Mouse (Mus musculus): ENCODE data around the gene Pink1. TPM values are rescaled to one million over a fixed set of nuclear protein-coding genes. Genes with fewer than 3 reads are reported as not detected.

Gene Pink1
- total RNA-seq, 2 experiments from 2014 or later: 629 to 755 TPM

DNA sequence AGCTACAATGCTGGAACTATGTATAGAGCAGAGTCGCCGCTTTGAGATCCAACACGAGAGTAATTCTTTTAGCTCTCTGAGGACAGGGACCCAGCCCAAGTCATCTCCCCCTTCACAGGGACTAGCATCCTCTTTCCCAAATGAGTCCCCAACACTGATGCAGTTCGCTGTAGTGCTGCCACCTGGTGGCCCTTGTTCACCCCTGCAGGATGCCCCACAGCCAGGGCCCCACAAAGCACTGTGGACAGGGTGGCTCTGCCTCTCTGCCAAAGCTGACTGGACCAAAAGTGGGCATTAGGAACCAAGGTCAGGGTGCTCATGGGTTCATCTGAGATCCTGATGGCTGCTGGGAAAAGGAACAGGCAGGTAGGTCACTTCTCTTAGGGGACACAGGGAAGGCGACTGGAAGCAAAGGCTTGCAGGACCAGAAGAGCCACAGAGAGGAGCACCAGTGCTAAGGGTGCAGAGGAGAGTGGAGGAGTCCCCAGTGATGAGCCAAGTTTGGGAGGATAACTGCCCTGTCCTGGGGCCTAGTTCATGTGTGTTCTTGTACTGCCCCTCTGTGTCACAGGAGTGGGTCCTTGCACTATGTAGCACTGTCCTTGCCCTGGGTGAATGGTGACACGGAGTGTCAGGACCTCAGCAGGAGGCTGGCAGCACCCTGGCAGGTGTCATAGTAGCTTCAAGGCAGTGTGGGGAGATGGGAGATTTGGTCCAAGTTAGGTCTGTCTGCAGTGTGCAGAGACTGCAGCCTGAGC lies 7.4 kb downstream of the Pink1 start:
- intact Hi-C loops (cut with DNase I): loop anchor here (1.0 to 10.0 kb wide), 3 partner anchors 60 to 354 kb away; no protein-coding TSS in a partner anchor
- peak; percentile 65 to 70 for DNase-seq

DNA sequence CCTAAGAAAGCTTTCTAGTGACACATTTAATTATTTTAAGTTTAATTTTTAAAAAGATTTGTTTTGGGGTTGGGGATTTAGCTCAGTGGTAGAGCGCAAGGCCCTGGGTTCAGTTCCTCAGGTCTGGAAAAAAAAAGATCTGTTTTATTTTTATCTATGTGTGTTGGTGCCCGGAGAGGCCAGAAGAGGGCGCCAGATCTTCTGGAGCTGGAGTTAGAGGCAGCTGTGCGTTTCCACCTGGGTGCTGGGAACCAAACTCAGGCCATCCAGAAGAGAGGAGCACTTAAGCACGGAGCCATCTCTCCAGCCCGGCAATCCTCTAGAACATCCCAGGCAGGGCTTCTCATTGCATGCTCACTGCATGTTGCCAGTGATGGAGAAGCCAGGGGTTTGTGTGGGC lies 9.7 kb downstream of the Pink1 start:
- intact Hi-C loops (cut with DNase I): loop anchor here (10.0 kb wide), 1 partner anchor 352 kb away; no protein-coding TSS in a partner anchor
- DNase-seq: no peak

GRCm38 (mm10) chr4:138315781-138316180 lies 10.3 kb downstream of the Pink1 start:
- no peak for DNase-seq

GRCm38 (mm10) chr4:138313795-138314194 lies 12.3 kb downstream of the Pink1 start:
- intact Hi-C loops (cut with DNase I): loop anchor here (10.0 kb wide), 1 partner anchor 349 kb away; no protein-coding TSS in a partner anchor
- no peak for DNase-seq

More at GRCm38 (mm10) chr4:138315781-138316180, 10.3 kb downstream of the Pink1 start:
- intact Hi-C loops (cut with DNase I): loop anchor here (10.0 kb wide), 1 partner anchor 351 kb away; no protein-coding TSS in a partner anchor

DNA sequence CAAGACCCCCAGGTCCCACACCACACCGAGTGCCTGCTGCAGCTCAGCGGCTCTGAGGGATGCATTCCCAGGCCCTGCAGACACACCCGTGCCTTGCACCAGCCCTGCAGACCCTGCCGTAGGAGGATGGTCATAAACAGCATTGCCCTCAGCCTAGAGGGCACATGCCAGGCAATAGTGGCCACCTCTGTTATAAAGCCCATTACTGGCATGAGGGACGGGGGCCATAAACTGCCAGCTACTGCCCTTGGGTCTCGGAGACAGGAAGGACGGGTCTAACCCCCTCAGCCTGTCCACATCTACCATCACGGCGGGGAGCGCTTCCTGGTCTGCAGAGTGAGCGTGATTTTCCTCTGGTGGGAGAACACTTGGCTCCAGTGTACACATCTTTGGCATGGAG lies 13.1 kb downstream of the Pink1 start:
- DNase-seq: no peak
- intact Hi-C loops (cut with DNase I): loop anchor here (10.0 kb wide), 1 partner anchor 348 kb away; no protein-coding TSS in a partner anchor

- DNase-seq: no peak
- intact Hi-C loops (cut with DNase I): loop anchor here (10.0 kb wide), 1 partner anchor 347 kb away; no protein-coding TSS in a partner anchor
These were observed 14.0 kb downstream of the Pink1 start for GRCm38 (mm10) chr4:138312105-138312504.

GRCm38 (mm10) chr4:138311595-138311994 lies 14.5 kb downstream of the Pink1 start:
- intact Hi-C loops (cut with DNase I): loop anchor here (10.0 kb wide), 1 partner anchor 347 kb away; no protein-coding TSS in a partner anchor
- peak in 1 of 2 experiments; percentile 48 for DNase-seq

- intact Hi-C loops (cut with DNase I): loop anchor here (10.0 kb wide), 1 partner anchor 346 kb away; no protein-coding TSS in a partner anchor
- no peak for DNase-seq
These were observed 15.7 kb downstream of the Pink1 start for GRCm38 (mm10) chr4:138310311-138310910.

GRCm38 (mm10) chr4:138307739-138308138 lies 18.4 kb downstream of the Pink1 start:
- intact Hi-C loops (cut with DNase I): loop anchor here (10.0 kb wide), 1 partner anchor 313 kb away; the partner anchor contains the start of gene Eif4g3
- no peak for DNase-seq

GRCm38 (mm10) chr4:138307025-138307424 lies 19.1 kb downstream of the Pink1 start:
- DNase-seq: no peak
- intact Hi-C loops (cut with DNase I): loop anchor here (10.0 kb wide), 1 partner anchor 312 kb away; the partner anchor contains the start of gene Eif4g3

DNA sequence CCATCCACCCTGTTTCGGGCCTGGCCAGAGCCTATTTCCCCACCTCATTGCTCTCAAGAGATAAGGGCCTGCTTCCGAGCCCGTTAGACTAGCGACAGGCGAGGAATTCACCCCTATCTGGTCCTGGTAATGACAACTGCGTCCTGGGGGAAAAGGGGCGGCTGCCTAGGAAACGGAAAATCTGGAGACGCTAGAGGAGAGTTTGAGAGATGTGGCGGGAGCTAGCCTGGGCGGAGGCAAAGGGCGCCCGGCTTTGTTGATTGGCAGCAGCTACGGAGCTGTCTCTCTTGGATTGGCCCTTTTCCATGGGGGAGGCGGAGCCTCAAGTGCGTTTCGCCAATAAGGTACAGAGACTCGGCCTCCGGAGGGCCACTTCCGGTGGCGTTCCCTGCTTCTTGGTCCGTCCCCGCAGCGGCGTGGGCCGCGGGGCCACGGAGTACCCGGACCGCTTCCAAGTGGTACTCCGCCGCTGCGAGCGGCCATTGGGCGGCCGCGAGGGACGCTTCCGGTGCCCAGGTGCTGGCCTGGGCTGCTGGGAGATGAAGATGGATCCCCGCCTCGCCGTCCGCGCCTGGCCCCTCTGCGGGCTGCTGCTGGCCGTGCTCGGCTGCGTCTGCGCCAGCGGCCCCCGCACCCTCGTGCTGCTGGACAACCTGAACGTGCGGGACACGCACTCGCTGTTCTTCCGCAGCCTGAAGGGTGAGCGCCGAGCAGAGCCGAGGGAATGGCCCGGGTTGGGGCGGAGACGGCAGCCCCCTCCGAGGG lies 21.6 kb downstream of the Pink1 start, which contains the start of gene Ddost:
Gene Ddost, plus strand, starts transcription at position 391 of the 765 bp plus-strand sequence.
- intact Hi-C loops (cut with DNase I): loop anchor here (10.0 kb wide), 1 partner anchor 310 kb away; the partner anchor contains the start of gene Eif4g3

DNA sequence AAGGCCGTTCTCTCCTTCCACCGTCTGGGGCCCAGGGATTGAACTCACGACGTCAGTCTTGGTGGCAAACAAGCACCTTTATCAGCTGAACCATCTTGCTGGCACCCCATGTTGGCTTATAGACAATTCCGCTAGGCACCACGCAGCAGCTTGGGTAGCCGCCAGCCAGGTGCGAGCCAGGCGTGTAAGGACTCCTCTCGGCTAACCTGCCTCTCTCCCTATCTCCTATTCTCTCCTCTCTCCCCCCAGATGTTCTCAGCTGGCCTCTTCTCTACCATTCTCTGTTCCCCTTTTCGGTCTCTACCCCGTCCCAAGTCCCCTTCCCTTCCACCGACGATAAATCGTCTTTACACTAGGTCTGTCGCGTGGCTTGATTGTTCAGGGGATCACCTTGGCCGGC lies 22.4 kb downstream of the Pink1 start:
- intact Hi-C loops (cut with DNase I): loop anchor here (10.0 kb wide), 1 partner anchor 309 kb away; the partner anchor contains the start of gene Eif4g3
- DNase-seq: no peak

More for the DNA sequence above, 21.6 kb downstream of the Pink1 start, which contains the start of gene Ddost:
- DNase-seq: peak; percentile 94 to 96

GRCm38 (mm10) chr4:138303011-138303410 lies 23.1 kb downstream of the Pink1 start:
- intact Hi-C loops (cut with DNase I): loop anchor here (10.0 kb wide), 1 partner anchor 308 kb away; the partner anchor contains the start of gene Eif4g3
- no peak for DNase-seq

- DNase-seq: no peak
- intact Hi-C loops (cut with DNase I): loop anchor here (10.0 kb wide), 1 partner anchor 307 kb away; the partner anchor contains the start of gene Eif4g3
These were observed 24.8 kb downstream of the Pink1 start for GRCm38 (mm10) chr4:138301271-138301780.

- intact Hi-C loops (cut with DNase I): no loop called here
- DNase-seq: no peak
These were observed 32.1 kb downstream of the Pink1 start for GRCm38 (mm10) chr4:138293949-138294550.

GRCm38 (mm10) chr4:138293261-138293948 lies 32.7 kb downstream of the Pink1 start:
- intact Hi-C loops (cut with DNase I): no loop called here
- no peak for DNase-seq

DNA sequence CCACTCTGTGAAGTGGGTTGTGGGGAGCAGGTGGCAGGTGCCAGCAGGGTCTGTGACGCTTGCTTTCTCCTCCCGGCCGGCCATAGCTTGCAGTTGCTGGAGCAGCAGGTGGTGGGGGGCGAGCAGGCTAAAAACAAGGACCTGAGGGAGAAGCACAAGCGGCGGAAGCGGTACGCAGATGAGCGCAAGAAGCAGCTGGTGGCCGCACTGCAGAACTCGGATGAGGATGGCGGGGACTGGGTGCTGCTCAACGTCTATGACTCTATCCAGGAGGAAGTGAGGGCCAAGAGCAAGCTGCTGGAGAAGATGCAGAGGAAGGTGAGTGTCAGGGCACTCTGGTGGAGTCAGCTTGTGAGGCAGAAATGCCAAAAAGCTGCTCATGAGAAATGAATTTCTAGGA lies 34.1 kb downstream of the Pink1 start:
- intact Hi-C loops (cut with DNase I): no loop called here
- no peak for DNase-seq

GRCm38 (mm10) chr4:138288691-138289090 lies 37.4 kb downstream of the Pink1 start:
- intact Hi-C loops (cut with DNase I): no loop called here
- no peak for DNase-seq

DNA sequence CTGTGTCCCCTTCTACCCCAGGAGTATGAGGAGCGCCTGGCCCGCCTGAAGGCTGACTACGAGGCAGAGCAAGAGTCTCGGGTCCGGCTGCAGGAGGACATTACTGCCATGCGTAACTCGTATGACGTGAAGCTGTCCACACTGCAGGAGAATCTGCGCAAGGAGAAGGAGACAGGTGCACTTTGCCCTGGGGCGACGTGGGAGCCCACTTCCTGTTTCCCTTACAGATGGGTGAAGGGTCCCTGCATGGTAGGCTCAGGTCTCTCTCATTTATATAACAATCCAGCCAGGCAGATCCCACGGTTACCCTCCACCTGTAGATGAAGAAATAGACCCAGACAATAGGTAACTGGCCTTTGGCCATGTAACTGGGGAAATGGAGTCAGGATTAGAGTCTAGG lies 39.7 kb downstream of the Pink1 start:
- intact Hi-C loops (cut with DNase I): no loop called here

More for the DNA sequence above, 39.7 kb downstream of the Pink1 start:
- DNase-seq: no peak

Measured in heart, postnatal 36 days (tissue).